Mouse (Mus musculus) induced T-regulatory cell, adult 2 months (primary cell): ENCODE measurements around the gene Lig3.
"Not testable (repeated sequence)": the region's sequence is repeated elsewhere in the genome, so short reads cannot be mapped to it uniquely, and the experiment has no call there.

ENCODE experiments used
- DNase-seq: peaks from one replicate; pipeline ENCODE4 v3.0.0-alpha.2; 2012; ENCODE audit warnings: low read depth

Gene Lig3

DNA sequence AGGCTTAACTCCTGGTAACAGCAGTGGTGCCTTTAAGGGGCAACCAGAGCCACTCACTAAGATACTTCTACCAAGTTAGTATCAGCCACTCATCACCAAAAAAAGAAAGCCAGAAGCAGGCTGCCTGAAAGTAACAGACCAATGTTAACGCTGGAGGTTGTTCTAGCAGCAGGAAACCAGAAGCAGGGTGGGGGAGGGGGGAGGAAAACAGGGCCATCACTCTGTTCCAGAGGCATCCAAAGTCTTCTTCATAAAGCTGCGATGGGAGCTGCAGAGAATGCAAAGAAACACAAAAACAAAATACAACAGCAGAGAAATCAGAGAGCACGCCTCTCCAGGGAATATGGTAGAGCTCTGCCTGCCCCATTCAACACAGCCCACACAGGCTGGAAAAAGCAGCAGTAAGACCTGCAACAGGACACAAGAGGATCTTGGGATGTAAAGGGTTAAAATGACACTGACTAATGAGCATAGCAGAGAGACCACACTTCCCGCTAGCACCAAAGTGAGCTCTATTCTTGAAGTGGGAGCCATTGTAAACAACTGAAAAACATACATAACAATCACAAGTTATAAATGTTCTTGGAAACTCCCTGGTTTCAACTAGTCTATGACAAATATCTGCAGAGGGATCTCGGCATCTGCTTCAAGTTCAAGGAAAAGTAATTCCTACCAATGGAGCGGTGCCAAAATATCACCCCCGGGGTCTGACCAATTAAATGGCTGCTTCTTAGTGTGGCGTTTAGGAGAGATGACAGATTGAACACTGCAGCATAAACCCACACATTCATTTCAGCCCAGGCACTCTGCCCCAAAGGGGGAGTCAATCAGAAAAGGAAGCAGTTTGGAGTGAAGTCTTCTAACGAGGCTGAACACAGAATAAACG is 50.3 kb downstream of the Lig3 start:
- no peak for DNase-seq

- not testable (repeated sequence) for DNase-seq
These were observed 51.5 kb downstream of the Lig3 start for GRCm38 (mm10) chr11:82832402-82832801.

- DNase-seq = no peak
These were observed 53.0 kb downstream of the Lig3 start for GRCm38 (mm10) chr11:82833929-82834328.

GRCm38 (mm10) chr11:82834359-82834758 is 53.5 kb downstream of the Lig3 start:
- not testable (repeated sequence) for DNase-seq

DNA sequence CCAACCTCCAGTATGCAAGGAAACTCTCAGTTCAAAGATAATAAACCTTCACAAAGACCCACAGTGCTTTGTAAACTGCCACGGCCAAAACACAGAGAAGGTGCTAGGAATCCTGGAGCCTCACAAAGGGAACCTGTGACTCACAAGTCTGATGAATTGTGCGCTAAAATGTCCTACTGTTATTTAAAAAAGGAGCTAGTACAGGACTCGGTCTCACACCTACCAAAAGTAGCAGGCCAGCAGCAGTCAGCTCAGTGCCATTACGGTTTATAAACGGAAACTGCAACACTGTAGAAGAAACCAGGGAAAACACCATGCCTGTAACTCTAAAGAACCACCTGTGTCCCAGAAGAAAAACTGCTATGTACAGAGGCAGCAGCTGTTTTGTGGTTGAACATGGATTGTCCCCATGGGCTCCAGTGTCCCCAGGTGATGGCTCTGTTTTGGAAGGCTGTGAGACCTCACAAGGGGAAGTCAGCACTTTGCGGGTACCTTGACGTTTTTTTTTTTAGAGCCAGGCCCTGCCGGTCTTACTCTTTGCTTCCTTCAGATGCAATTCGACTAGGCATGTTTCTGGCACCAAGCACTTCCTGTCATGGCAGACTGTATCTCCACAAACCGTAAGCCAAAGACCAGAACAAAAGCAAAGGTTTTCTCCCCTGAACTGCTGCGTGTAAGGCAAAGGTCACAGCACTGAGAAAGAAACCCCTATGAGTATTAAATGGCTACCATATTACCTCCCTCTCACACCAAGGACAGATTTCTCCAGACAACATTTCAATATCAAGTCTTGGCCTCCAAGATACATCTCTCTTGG is 54.9 kb downstream of the Lig3 start:
- DNase-seq = no peak

DNA sequence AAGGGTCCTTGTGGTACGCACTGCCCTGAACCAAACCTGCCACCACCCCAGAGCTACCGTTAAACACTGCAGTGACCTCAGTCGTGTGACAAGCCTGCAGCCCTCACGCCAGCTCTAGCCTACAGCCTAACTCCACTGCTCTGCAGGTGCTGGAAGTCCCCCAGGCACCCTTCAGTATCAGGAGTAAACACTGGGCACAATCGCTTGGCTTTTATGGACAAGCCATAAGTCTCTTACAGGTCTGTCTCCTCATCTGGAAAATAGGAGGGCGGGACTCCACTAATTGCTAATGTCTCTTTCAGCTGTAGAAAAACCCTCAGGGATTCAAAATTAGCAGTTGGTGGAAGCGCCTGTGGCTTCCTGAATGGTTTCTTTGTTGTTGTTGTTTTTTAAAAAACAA is 56.3 kb downstream of the Lig3 start:
- DNase-seq = no peak

GRCm38 (mm10) chr11:82837848-82838247 is 56.9 kb downstream of the Lig3 start:
- DNase-seq = no peak

GRCm38 (mm10) chr11:82838511-82838910 is 57.6 kb downstream of the Lig3 start:
- DNase-seq = no peak

DNA sequence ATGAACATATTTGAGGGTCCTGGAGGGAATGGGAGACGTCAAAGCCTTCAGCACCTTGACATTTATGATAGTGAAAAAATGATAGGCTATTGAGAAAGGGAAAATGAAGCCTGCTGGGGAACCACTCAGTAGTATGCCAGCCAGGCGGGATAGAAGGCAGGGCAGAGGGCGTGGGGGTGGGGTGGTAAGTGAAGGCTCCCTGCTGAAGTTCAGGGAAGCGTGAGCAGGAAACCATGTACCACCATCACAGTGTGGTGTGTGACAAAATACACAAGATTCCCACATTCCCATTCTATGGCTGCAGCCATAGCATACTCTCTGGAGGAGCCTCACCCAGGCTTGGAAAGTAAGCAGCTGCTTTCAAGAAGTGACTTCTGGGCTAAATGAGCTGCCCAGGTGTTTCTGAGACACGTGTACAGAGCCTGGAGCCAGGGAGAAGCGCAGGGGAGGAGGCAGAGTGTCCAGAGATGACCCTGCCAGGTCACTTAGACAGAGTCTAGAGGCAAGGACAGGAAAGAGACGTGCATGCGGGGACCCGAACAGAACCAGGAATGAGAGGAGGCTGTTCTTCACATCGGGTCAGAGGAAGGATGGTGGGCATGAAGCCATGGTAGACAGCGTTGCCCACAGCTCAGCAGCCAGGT is 64.0 kb downstream of the Lig3 start:
- no peak for DNase-seq

DNA sequence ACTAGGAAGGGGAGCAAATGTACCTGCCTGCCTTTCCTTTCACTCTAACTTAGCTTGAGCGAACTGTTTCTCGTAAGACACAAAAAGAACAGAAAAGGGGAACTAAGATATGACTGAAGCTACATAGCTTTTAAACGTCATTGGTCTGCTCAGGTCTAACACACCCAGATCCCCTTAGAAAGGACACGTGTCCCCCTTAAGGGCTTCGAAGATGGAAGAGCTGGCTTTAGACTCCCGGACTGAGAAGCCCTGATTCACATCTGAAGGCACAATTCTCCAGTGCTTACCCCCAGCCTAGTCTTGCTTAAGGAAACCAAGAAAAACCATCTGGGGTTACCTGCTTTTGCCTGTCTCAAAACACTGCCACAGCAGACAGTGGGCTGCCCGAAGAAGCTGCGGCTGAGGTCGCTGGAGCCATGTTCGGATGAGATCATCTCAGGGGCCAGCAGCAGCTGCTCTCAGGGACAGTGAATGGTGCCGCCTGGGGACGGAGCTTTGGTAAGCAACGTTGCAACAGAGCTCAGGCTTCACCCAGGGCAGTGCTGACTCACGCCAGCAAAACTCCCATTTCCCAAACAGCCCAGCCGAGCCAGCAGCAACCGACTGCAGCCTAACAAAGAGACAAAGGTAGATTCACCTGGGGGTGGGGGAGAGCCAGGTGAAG is 64.6 kb downstream of the Lig3 start:
- DNase-seq = no peak

DNA sequence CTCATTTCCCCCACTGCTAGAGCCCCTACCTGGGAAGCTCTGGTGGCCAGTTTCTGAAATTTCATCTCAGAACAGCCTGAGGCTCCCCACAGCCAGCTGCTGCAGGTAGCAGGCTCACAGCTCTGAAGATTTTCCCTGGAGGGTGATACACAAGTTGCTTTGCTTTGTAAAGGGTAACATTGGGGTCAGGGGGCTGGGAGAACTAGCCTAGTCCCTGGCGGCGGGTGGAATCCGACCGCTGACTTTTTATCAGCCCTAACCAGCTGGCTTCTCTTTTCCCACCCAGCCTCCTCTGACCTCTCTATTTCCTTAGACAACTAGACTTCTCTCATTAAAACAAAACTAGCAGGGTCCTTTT is 65.2 kb downstream of the Lig3 start:
- no peak for DNase-seq

DNA sequence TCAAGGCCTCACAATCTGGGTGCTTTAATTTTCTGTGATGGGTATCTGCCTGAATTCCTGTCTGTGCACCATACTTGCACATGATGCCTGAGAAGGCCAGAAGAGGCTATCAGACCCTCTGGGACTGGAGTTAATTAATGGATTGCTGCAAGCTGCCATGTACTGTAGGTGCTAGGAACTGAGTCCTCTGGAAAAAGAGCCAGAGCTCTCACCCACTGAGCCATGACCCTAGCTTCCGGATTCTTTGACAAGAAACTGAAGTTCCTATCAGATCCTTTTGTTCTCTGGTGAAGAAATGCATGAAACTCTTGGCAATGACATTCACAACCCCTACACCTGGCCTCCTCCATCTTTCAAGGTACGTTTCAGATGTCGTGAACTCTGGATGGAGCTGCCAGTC is 66.0 kb downstream of the Lig3 start:
- no peak for DNase-seq

- DNase-seq = no peak
These were observed 66.7 kb downstream of the Lig3 start for GRCm38 (mm10) chr11:82847571-82848000.

DNA sequence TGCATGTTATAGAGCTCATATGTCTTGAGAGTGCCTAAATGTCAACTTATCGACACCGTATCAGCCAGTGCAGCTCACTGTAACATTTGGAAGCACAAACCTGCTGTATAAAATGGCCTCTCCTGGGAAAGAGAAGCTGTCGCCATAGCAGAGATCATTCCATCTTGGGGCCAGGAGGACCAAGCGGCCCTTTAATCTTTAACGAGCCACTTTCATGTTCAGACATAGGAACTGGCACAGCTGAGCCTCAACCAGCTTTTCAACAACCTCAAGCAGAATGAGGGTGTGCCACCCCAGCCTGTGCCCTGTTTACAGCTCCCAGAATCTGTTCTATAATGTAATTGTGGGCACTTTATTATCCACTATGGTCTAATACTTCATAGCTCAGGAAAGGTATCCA is 69.4 kb downstream of the Lig3 start:
- no peak for DNase-seq

GRCm38 (mm10) chr11:82852115-82852514 is 71.2 kb downstream of the Lig3 start:
- DNase-seq = no peak

GRCm38 (mm10) chr11:82852540-82852939 is 71.6 kb downstream of the Lig3 start:
- DNase-seq = no peak

DNA sequence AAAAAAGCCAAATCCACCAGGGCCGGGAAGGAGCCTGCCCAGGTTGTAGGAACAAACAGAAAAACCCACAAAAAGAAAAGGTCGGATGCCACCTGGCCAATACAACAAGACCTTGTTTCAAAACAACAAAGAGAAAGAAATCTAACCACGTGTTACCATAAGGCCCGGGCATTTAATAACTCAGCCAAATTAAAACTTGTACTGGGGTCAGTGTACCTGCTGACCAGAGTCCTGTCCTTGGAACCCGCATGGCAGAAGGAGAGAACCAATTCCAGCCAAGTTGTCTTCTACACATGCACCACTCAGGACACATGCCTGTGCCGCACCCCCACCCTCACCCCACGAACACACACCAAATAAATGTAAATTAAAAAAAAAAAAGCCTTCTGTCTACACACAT is 72.0 kb downstream of the Lig3 start:
- no peak for DNase-seq
